ENCODE assay signal across 11 mouse cellular contexts in genomic region chr2:31880868-31881267, GRCm38 (mm10). TPM values are rescaled to one million over a fixed set of nuclear protein-coding genes. Genes with fewer than 3 reads are reported as not detected.
A peak's percentile ranks its signal among the peaks of the same experiment; 100 is the strongest.
DNase-seq lines count a peak whose midpoint lies in the region; ATAC-seq and TF ChIP-seq lines count a peak whose summit lies in the region.
"Had no signal": no experiment of that assay in that cellular context is flagged by ENCODE, and none has a peak within 500 bp of the region (broad histone marks: within the 10 kb centered on the region; RNA-seq: fewer than 3 reads in every experiment).

No protein-coding gene starts in this region.

- H3K4me1 ChIP-seq in heart, embryonic 10.5 days: peaks cover 14% of the 10 kb centered on the region
- no peaks in the 10 kb centered on the region for H3K4me1 ChIP-seq in lung, adult 2 months (ENCODE audit: control insufficient read depth, insufficient read depth, low read length)
- H3K4me1 ChIP-seq in stomach, postnatal 0 days (replicated peaks; ENCODE audit: control insufficient read depth, insufficient read depth): no peaks in the 10 kb centered on the region
- H3K4me1 ChIP-seq: stomach, embryonic 15.5 days had no signal

- no peak for ATAC-seq in stomach, postnatal 0 days (ENCODE audit: low FRiP score, low TSS enrichment)

- no peak overlapping the region for H3K9ac ChIP-seq in stomach, postnatal 0 days (ENCODE audit: low read length)
- H3K9ac ChIP-seq: hindbrain, embryonic 15.5 days; stomach, embryonic 15.5 days had no signal

- no peak overlapping the region for H3K27ac ChIP-seq in heart, embryonic 10.5 days
- H3K27ac ChIP-seq in stomach, postnatal 0 days (replicated peaks): no peak overlapping the region
- H3K27ac ChIP-seq: hindbrain, embryonic 15.5 days; macrophage; stomach, embryonic 15.5 days had no signal

- peak overlapping the region; percentile 12 for H3K4me3 ChIP-seq in heart, embryonic 10.5 days
- no peak overlapping the region for H3K4me3 ChIP-seq in lung, adult 2 months (replicated peaks; ENCODE audit: extremely low read depth, low read depth, low read length)
- no peak overlapping the region for H3K4me3 ChIP-seq in stomach, postnatal 0 days (ENCODE audit: low read depth, low read length)
- H3K4me3 ChIP-seq: hindbrain, embryonic 15.5 days; stomach, embryonic 15.5 days had no signal

- no peak for TF ChIP-seq CTCF in lung, adult 2 months (IDR thresholded peaks at IDR 0.05; ENCODE audit: insufficient read depth, low read length)
- TF ChIP-seq CTCF in stomach, postnatal 0 days (IDR thresholded peaks at IDR 0.05; ENCODE audit: low read depth): no peak

- no peak for TF ChIP-seq EP300 in stomach, postnatal 0 days (optimal IDR thresholded peaks at IDR 0.05)

- H3K36me3 ChIP-seq in heart, embryonic 10.5 days: no peaks in the 10 kb centered on the region
- no peaks in the 10 kb centered on the region for H3K36me3 ChIP-seq in stomach, postnatal 0 days (ENCODE audit: control insufficient read depth, insufficient read depth, low read length)
- H3K36me3 ChIP-seq: hindbrain, embryonic 15.5 days; stomach, embryonic 15.5 days had no signal

- TF ChIP-seq POLR2A in lung, adult 2 months (IDR thresholded peaks at IDR 0.05; ENCODE audit: borderline replicate concordance, extremely low read depth, low read depth, low read length): no peak

- H3K9me3 ChIP-seq in heart, embryonic 10.5 days: no peaks in the 10 kb centered on the region
- H3K9me3 ChIP-seq in stomach, postnatal 0 days (ENCODE audit: control insufficient read depth, low read length): no peaks in the 10 kb centered on the region
- H3K9me3 ChIP-seq: hindbrain, embryonic 15.5 days; stomach, embryonic 15.5 days had no signal

- peaks cover 97% of the 10 kb centered on the region for H3K27me3 ChIP-seq in heart, embryonic 10.5 days (ENCODE audit: insufficient read depth, poor library complexity, severe bottlenecking)
- no peaks in the 10 kb centered on the region; the same call in 1 of the 2 replicates for H3K27me3 ChIP-seq in stomach, postnatal 0 days (ENCODE audit: control insufficient read depth, insufficient read depth, low read length)

- intact Hi-C loops in heart, postnatal 14 days (cut with DNase I): no loop called here

- no peak for DNase-seq in heart, embryonic 10.5 days (ENCODE audit: low spot score)
- DNase-seq in heart, postnatal 14 days: no peak
- DNase-seq in lung, postnatal 25 days (ENCODE audit: low spot score): peak; percentile 26
- no peak for DNase-seq in lung, adult 2 months
- DNase-seq in naive thymus-derived CD4-positive, alpha-beta T cell, adult 2 months (ENCODE audit: low read depth): peak; percentile 71
- DNase-seq in thymus, postnatal 25 days: peak; percentile 65
- DNase-seq in retina, embryonic 14.5 days (ENCODE audit: low spot score): no peak
- DNase-seq in stomach, postnatal 0 days (ENCODE audit: low spot score): no peak

- H3K4me2 ChIP-seq in stomach, postnatal 0 days (replicated peaks; ENCODE audit: low read depth): no peak overlapping the region
- H3K4me2 ChIP-seq: hindbrain, embryonic 15.5 days; stomach, embryonic 15.5 days had no signal

- WGBS in heart, embryonic 10.5 days: 6% methylated on average over 14 of the region's 14 CpGs
- WGBS in lung, adult 2 months: 7% methylated on average over 14 of the region's 14 CpGs
- 5% methylated on average over 14 of the region's 14 CpGs for WGBS in stomach, postnatal 0 days

RNA-seq across cellular contexts. Expression of gene Lamc3, which starts 6.2 kb away (rescaled TPM):
- polyA plus RNA-seq in heart, embryonic 10.5 days (2016; fragmentation: Nextera tagmentation; extraction: Ambion mirVana): 1.7 and 2.2 TPM in 2 replicates
- total RNA-seq in heart, postnatal 14 days (2021): 1 to 10 TPM in 1 of 2 experiments, under 1 TPM in 1; 0.85 to 1.3 TPM
- 18.8 and 25.1 TPM in 2 replicates for polyA plus RNA-seq in lung, adult 2 months (2012; rRNA removed)
- polyA plus RNA-seq in stomach, postnatal 0 days (2015; fragmentation: Nextera tagmentation; extraction: Ambion mirVana): 0.79 and 0.80 TPM in 2 replicates
- polyA plus RNA-seq: macrophage had no signal

RNA-seq across cellular contexts. Expression of gene Fibcd1, which starts 35.1 kb away (rescaled TPM):
- polyA plus RNA-seq in heart, embryonic 10.5 days (2016; fragmentation: Nextera tagmentation; extraction: Ambion mirVana): 0.12 and 0.36 TPM in 2 replicates
- total RNA-seq in heart, postnatal 14 days (2021): under 1 TPM in 1 of 2 experiments, not detected in 1; 0.05 TPM
- polyA plus RNA-seq in lung, adult 2 months (2012; rRNA removed): 0.02 and 0.06 TPM in 2 replicates
- polyA plus RNA-seq in stomach, postnatal 0 days (2015; fragmentation: Nextera tagmentation; extraction: Ambion mirVana): 0.08 and 0.17 TPM in 2 replicates
- polyA plus RNA-seq: macrophage had no signal

Comparison
In these comparisons a context has a peak if more than half of its experiments do, and no peak if none do; other contexts are left out.
1. DNase-seq: peak in lung, postnatal 25 days (single experiment), naive thymus-derived CD4-positive, alpha-beta T cell, adult 2 months (single experiment) and thymus, postnatal 25 days (single experiment); none in heart, embryonic 10.5 days (single experiment), heart, postnatal 14 days (0 of 2), lung, adult 2 months (single experiment), retina, embryonic 14.5 days (single experiment) and stomach, postnatal 0 days (single experiment).